Mouse (Mus musculus): ENCODE results near the gene Atp5l.

- no peak for TF ChIP-seq CTCF (IDR thresholded peaks at IDR 0.05; ENCODE audit: control insufficient read depth, insufficient read depth, insufficient replicate concordance, low read depth, low read length)
- TF ChIP-seq POLR2A (IDR thresholded peaks at IDR 0.05; ENCODE audit: control insufficient read depth, low read depth, low read length), result no peak
Observed at GRCm38 (mm10) chr9:44904964-44905363, 15.6 kb downstream of the Atp5l start.
